Mouse (Mus musculus) kidney, postnatal 0 days (tissue): ENCODE results near the gene Usp40. TPM values are rescaled to one million over a fixed set of nuclear protein-coding genes. Genes with fewer than 3 reads are reported as not detected.

Source experiments
- ATAC-seq: fragments of 200-750 bp; cut with Nextera tagmentation; replicated peaks from 2 replicates; pipeline ENCODE4 v1.8.0; 2017; ENCODE audit warnings: low read depth, moderate number of reproducible peaks, moderate TSS enrichment, moderate library complexity; ENCODE audit not compliant: low FRiP score
- DNase-seq: peaks from one replicate; pipeline ENCODE4 v3.0.0-alpha.2; 2016; ENCODE audit warnings: low spot score
- H3K27ac ChIP-seq: fragments of 300-500 bp; sonication (generic); 2 replicates; pipeline ENCODE4 v1.5.1; 2014; ENCODE audit warnings: mild to moderate bottlenecking
- H3K27me3 ChIP-seq: fragments of 300-500 bp; sonication (generic); 2 replicates; pipeline ENCODE4 v1.6.1; 2014; ENCODE audit warnings: low read length, mixed read lengths; ENCODE audit not compliant: insufficient read depth
- H3K36me3 ChIP-seq: fragments of 300-500 bp; sonication (generic); 2 replicates; pipeline ENCODE4 v1.6.1; 2014; ENCODE audit warnings: low read length, mixed read lengths; ENCODE audit not compliant: insufficient read depth
- H3K4me1 ChIP-seq: fragments of 300-500 bp; sonication (generic); replicated peaks from 2 replicates; pipeline ENCODE4 v1.6.1; 2014; ENCODE audit warnings: antibody characterized with exemption, low read length, mixed read lengths; ENCODE audit not compliant: insufficient read depth
- H3K4me2 ChIP-seq: fragments of 300-500 bp; sonication (generic); 2 replicates; pipeline ENCODE4 v1.6.1; 2014; ENCODE audit warnings: mild to moderate bottlenecking, low read length, moderate library complexity, mixed read lengths
- H3K4me3 ChIP-seq: fragments of 300-500 bp; sonication (generic); replicated peaks from 2 replicates; pipeline ENCODE4 v1.5.1; 2014; ENCODE audit warnings: low read depth, low read length
- H3K9ac ChIP-seq: fragments of 300-500 bp; sonication (generic); 2 replicates; pipeline ENCODE4 v1.6.1; 2014; ENCODE audit warnings: low read depth, low read length
- H3K9me3 ChIP-seq: fragments of 300-500 bp; sonication (generic); replicated peaks from 2 replicates; pipeline ENCODE4 v1.6.1; 2016; ENCODE audit warnings: low read length, inconsistent platforms, mixed read lengths
- CTCF ChIP-seq: IDR thresholded peaks from 2 replicates; pipeline ENCODE4 v1.5.1; 2016; ENCODE audit warnings: antibody characterized with exemption, low read depth, mild to moderate bottlenecking, moderate library complexity
- WGBS: fragments of 180-500 bp; shearing (Covaris S2); extraction: QIAGEN DNeasy Blood & Tissue Kit; methylation state at CpG from one replicate; pipeline ENCODE4 v1.1.7; 2014; 5-methylcytosine and 5-hydroxymethylcytosine counted together
- microRNA-seq: library from miRNA; unstranded; fragments of <30 nt; microRNA quantifications from one replicate; pipeline ENCODE4, GENCODE M21; 2016
- polyA plus RNA-seq: library from polyadenylated mRNA; unstranded; fragments of >200 nt; fragmentation: Nextera tagmentation; extraction: Ambion mirVana; gene quantifications from 2 replicates; pipeline ENCODE4 v1.2.1, GENCODE M21; 2015

Gene Usp40
- polyA plus RNA-seq, 1 experiment from 2014 or later = 18.7 TPM

DNA sequence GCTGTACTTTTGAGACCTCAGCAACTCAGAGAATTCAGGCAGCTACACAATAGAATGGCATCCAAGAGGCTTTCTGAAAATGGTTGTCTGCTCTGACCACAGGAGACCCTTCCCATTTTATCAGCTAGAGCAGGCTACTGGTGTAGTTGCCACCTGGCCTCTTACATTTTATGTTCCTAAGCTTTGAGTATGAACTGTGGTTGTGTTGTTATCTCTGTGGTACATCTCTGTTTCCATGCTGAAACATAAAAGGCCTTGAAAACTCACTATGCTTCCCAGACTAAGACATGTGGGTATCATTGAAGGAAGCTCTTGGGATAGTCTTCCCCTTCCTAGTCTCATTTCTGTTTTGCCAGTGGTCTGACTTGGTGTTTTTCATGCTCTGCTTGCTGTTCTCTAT lies 106.2 kb downstream of the Usp40 start:
- H3K9me3 ChIP-seq = no peaks in the 10 kb centered on the region
- H3K4me3 ChIP-seq = no peak overlapping the region
- no peak for ATAC-seq
- H3K4me1 ChIP-seq = no peaks in the 10 kb centered on the region
- no peak overlapping the region for H3K4me2 ChIP-seq
- no peak overlapping the region for H3K9ac ChIP-seq
- no peak for DNase-seq
- no peaks in the 10 kb centered on the region for H3K36me3 ChIP-seq
- H3K27ac ChIP-seq = no peak overlapping the region
- H3K27me3 ChIP-seq = no peaks in the 10 kb centered on the region
- no peak for TF ChIP-seq CTCF

DNA sequence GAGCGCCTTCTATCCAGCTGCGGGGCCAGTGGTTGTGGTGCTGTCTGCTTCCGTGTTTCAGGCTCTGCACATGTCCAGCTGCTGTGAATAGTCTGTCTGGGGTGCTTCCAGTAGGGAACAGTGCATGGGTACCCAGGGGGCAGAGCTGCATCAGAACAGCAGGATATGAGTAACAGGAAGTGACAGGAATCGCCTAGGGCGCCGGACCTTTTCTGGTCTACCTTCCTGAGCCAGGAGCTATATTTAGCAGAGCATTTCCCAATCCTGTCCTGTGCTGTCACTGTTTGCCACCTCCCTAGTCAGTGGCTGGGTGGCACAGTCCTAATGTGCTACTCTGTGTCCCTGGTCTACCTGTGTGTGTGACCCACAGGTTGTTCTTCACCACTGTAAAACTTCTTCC lies 107.4 kb downstream of the Usp40 start:
- Histone ChIP-seq H3K27me3 (no peaks in the 10 kb centered on the region), H3K9me3 (no peaks in the 10 kb centered on the region), H3K4me1 (no peaks in the 10 kb centered on the region), H3K4me2 (no peak overlapping the region), H3K27ac (peak overlapping the region; percentile 50; the same call in 1 of the 2 replicates), H3K9ac (no peak overlapping the region), H3K4me3 (no peak overlapping the region), H3K36me3 (no peaks in the 10 kb centered on the region)
- DNase-seq = peak; percentile 49
- no peak for TF ChIP-seq CTCF
- ATAC-seq = no peak; the same call in 1 of the 2 replicates
- WGBS = 73% methylated on average over 6 of the region's 6 CpGs

DNA sequence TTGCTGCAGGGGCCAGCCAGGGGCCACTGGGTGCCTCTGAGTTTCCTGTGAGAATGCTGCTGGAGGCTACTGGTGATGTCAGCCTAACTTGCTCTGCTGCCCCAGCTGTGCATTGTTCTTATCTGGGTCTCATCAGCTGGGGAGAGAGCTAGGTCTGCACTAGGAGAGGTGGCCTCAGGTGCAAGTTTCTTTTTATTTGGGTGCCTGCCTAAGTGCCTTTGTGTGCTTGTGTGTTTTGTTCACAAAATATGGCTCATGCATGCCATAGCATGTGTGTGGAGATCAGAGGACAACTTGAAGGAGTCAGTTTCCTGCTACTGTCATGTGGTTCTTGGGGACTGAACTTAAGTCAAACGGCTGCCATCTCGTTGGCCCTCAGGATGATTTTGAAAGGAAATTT lies 108.7 kb downstream of the Usp40 start:
- no peaks in the 10 kb centered on the region for H3K27me3 ChIP-seq
- H3K9me3 ChIP-seq = no peaks in the 10 kb centered on the region
- 81% methylated on average over 2 of the region's 2 CpGs for WGBS
- H3K27ac ChIP-seq = no peak overlapping the region
- H3K4me3 ChIP-seq = no peak overlapping the region
- H3K4me1 ChIP-seq = no peaks in the 10 kb centered on the region
- H3K36me3 ChIP-seq = no peaks in the 10 kb centered on the region
- no peak overlapping the region for H3K4me2 ChIP-seq
- TF ChIP-seq CTCF = no peak
- H3K9ac ChIP-seq = no peak overlapping the region
- DNase-seq = no peak
- no peak for ATAC-seq

DNA sequence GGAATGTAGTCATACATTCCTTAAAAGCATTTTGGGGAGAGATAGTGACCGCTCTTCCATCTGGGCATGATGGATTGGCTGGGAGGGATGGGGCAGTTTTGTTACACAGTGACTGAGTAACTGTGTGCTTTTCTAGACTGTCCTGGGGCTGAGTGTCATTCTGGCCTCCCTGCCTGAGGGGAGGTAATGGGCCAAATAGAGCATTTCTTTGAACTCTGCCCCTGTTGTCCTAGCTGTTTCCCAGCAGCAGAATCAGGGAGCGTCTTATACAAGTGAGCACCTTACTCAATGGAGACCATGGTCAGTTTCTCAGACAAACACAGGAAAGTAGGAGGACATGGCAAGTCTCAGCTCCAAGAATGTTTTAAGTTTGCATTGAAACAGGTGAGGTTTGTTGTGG lies 111.4 kb downstream of the Usp40 start:
- Histone ChIP-seq H3K27me3 (no peaks in the 10 kb centered on the region), H3K36me3 (no peaks in the 10 kb centered on the region), H3K9me3 (no peaks in the 10 kb centered on the region), H3K4me2 (no peak overlapping the region), H3K27ac (no peak overlapping the region), H3K9ac (no peak overlapping the region), H3K4me3 (no peak overlapping the region), H3K4me1 (no peaks in the 10 kb centered on the region)
- WGBS = 66% methylated on average over 2 of the region's 2 CpGs
- ATAC-seq = no peak
- no peak for DNase-seq
- TF ChIP-seq CTCF = no peak

Small RNAs within 50 kb of the gene (microRNA-seq; reads per million reads assigned to microRNA genes)
- gene Gm25198 = not detected

Other genes with a start within 250 kb of the Usp40 start
- gene Sag, start 204.9 kb downstream of the Usp40 start, polyA plus RNA-seq = 0.57 and 0.68 TPM in 2 replicates
- gene Dgkd, start 155.3 kb downstream of the Usp40 start, polyA plus RNA-seq = 19.3 and 19.8 TPM in 2 replicates
- gene Ugt1a10, start 46.8 kb upstream of the Usp40 start, polyA plus RNA-seq = 52.3 and 54.5 TPM in 2 replicates
- gene Ugt1a9, start 62.2 kb upstream of the Usp40 start, polyA plus RNA-seq = 8.4 and 9.3 TPM in 2 replicates
- gene Ugt1a8, start 79.3 kb upstream of the Usp40 start, polyA plus RNA-seq = 0.05 TPM in 1 of 2 replicates, not detected in the other
- gene Ugt1a7c, start 86.5 kb upstream of the Usp40 start, polyA plus RNA-seq = 10.7 and 12.1 TPM in 2 replicates
- 0.55 and 0.65 TPM in 2 replicates for gene Ugt1a6b, start 94.7 kb upstream of the Usp40 start, polyA plus RNA-seq
- 8.2 and 9.3 TPM in 2 replicates for gene Ugt1a6a, start 126.3 kb upstream of the Usp40 start, polyA plus RNA-seq
- 0.06 TPM in 1 of 2 replicates, not detected in the other for gene Ugt1a5, start 157.5 kb upstream of the Usp40 start, polyA plus RNA-seq
- gene Ugt1a2, start 192.1 kb upstream of the Usp40 start, polyA plus RNA-seq = 176 and 217 TPM in 2 replicates
- 11.7 and 13.6 TPM in 2 replicates for gene Dnajb3, start 197.2 kb upstream of the Usp40 start, polyA plus RNA-seq
- gene Ugt1a1, start 203.4 kb upstream of the Usp40 start, polyA plus RNA-seq = 4.8 and 6.2 TPM in 2 replicates
- gene Mroh2a, start 218.4 kb upstream of the Usp40 start, polyA plus RNA-seq = 0.60 and 0.66 TPM in 2 replicates